Mouse (Mus musculus) heart, postnatal 0 days (tissue): ENCODE measurements around the gene Il10ra.

Experiments used
- CTCF ChIP-seq: IDR thresholded peaks from 2 replicates; pipeline ENCODE4 v1.5.1; 2016; ENCODE audit warnings: antibody characterized with exemption, control low read depth, low read depth
- EP300 ChIP-seq: IDR thresholded peaks from 2 replicates; pipeline ENCODE4 v1.6.1; 2016; ENCODE audit warnings: antibody characterized with exemption, low read depth

DNA sequence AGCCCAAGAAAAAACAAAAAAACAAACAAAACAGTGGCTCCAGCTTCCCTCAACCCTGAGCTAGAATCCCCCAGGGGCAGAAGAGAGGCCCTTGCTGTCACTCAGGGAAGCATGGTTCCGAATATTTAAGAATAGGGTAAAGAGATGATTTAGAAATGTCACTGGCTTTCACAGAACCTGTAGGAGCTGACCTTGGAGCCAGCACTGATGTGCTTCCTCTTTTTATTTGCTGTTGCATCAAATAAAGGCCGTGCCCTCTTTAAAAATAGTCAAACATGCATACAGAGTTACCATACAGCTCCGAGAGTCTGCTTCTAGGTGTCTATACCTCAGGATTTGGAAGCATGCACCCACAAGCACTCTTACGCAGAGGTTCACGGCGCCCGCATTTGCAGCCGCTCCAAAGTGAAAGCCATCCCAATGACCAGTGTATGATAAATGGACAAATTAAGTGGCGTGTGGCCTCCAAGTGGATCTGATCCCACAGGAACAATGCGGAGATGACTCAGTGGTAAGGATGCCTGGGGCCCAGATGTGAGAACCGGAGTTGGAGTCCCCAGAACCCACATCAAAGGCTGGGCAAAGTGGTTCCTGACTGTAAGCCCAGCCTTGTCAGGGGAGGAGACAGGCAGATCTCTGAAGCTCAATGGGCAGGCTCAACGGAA, 37.9 kb upstream of the Il10ra start:
- no peak for TF ChIP-seq CTCF
- no peak for TF ChIP-seq EP300
